Mouse (Mus musculus) embryonic facial prominence, embryonic 13.5 days (tissue): ENCODE data around the gene Brd3os. TPM values are rescaled to one million over a fixed set of nuclear protein-coding genes. Genes with fewer than 3 reads are reported as not detected.

Experiments
- ATAC-seq: fragments of 200-750 bp; cut with Nextera tagmentation; 2 replicates; pipeline ENCODE4 v1.8.0; 2017; ENCODE audit warnings: low read depth; ENCODE audit not compliant: insufficient number of reproducible peaks, insufficient read depth, low FRiP score, low TSS enrichment
- H3K27ac ChIP-seq: fragments of 300-500 bp; sonication (generic); 2 replicates; pipeline ENCODE4 v1.5.1; 2015; ENCODE audit warnings: moderate library complexity, mild to moderate bottlenecking, inconsistent platforms
- H3K27me3 ChIP-seq: fragments of 300-500 bp; sonication (generic); 2 replicates; pipeline ENCODE4 v1.6.1; 2015; ENCODE audit warnings: mild to moderate bottlenecking, inconsistent platforms
- H3K36me3 ChIP-seq: fragments of 300-500 bp; sonication (generic); 2 replicates; pipeline ENCODE4 v1.6.1; 2015; ENCODE audit warnings: mild to moderate bottlenecking, inconsistent platforms
- H3K4me1 ChIP-seq: fragments of 300-500 bp; sonication (generic); 2 replicates; pipeline ENCODE4 v1.6.1; 2015; ENCODE audit warnings: inconsistent platforms
- H3K4me2 ChIP-seq: fragments of 300-500 bp; sonication (generic); 2 replicates; pipeline ENCODE4 v1.6.1; 2015; ENCODE audit warnings: moderate library complexity, mild to moderate bottlenecking, inconsistent platforms
- H3K4me3 ChIP-seq: fragments of 300-500 bp; sonication (generic); 2 replicates; pipeline ENCODE4 v1.5.1; 2015; ENCODE audit warnings: mild to moderate bottlenecking, inconsistent platforms
- H3K9ac ChIP-seq: fragments of 300-500 bp; sonication (generic); 2 replicates; pipeline ENCODE4 v1.6.1; 2015; ENCODE audit warnings: mild to moderate bottlenecking, inconsistent platforms
- H3K9me3 ChIP-seq: fragments of 300-500 bp; sonication (generic); 2 replicates; pipeline ENCODE4 v1.6.1; 2016; ENCODE audit warnings: inconsistent platforms
- WGBS: fragments of 180-500 bp; shearing (Covaris S2); methylation state at CpG from one replicate; pipeline ENCODE4 v1.1.7; 2015; ENCODE audit warnings: mixed read lengths; 5-methylcytosine and 5-hydroxymethylcytosine counted together
- polyA plus RNA-seq: library from polyadenylated mRNA; unstranded; fragments of >200 nt; fragmentation: Nextera tagmentation; extraction: Ambion mirVana; gene quantifications from 2 replicates; pipeline ENCODE4 v1.2.1, GENCODE M21; 2015

Brd3os gene
- polyA plus RNA-seq, 1 experiment from 2014 or later: 15.7 TPM

GRCm38 (mm10) chr2:27470535-27470934, 28.4 kb downstream of the Brd3os start:
- Histone ChIP-seq H3K4me3 (no peak overlapping the region), H3K9me3 (no peaks in the 10 kb centered on the region), H3K9ac (peak overlapping the region; percentile 32; the same call in 1 of the 2 replicates), H3K4me1 (peaks cover 64% of the 10 kb centered on the region), H3K4me2 (no peak overlapping the region), H3K27ac (no peak overlapping the region), H3K27me3 (no peaks in the 10 kb centered on the region), H3K36me3 (peaks cover 52% of the 10 kb centered on the region)
- no peak for ATAC-seq
- 95% methylated on average over 2 of the region's 2 CpGs for WGBS

- Histone ChIP-seq H3K4me1 (peaks cover 60% of the 10 kb centered on the region), H3K27me3 (no peaks in the 10 kb centered on the region), H3K9me3 (no peaks in the 10 kb centered on the region), H3K27ac (no peak overlapping the region), H3K36me3 (peaks cover 46% of the 10 kb centered on the region), H3K4me2 (no peak overlapping the region; the same call in 1 of the 2 replicates), H3K4me3 (no peak overlapping the region), H3K9ac (peak overlapping the region; percentile 36; the same call in 1 of the 2 replicates)
- no peak for ATAC-seq
Observed at GRCm38 (mm10) chr2:27471170-27471584, 29.1 kb downstream of the Brd3os start.

- ATAC-seq: no peak
- no peak overlapping the region for H3K27ac ChIP-seq
- 50% methylated on average over 7 of the region's 7 CpGs for WGBS
- H3K36me3 ChIP-seq: peaks cover 26% of the 10 kb centered on the region
- peak overlapping the region; percentile 98; the same call in 1 of the 2 replicates for H3K9ac ChIP-seq
- H3K27me3 ChIP-seq: no peaks in the 10 kb centered on the region
- H3K4me3 ChIP-seq: peak overlapping the region; percentile 98
- H3K4me2 ChIP-seq: peak overlapping the region; percentile 74
- no peaks in the 10 kb centered on the region for H3K9me3 ChIP-seq
- H3K4me1 ChIP-seq: peaks cover 64% of the 10 kb centered on the region
Observed at GRCm38 (mm10) chr2:27473061-27473765, 31.1 kb downstream of the Brd3os start.

GRCm38 (mm10) chr2:27473911-27474310, 31.8 kb downstream of the Brd3os start:
- peaks cover 61% of the 10 kb centered on the region for H3K4me1 ChIP-seq
- ATAC-seq: no peak

GRCm38 (mm10) chr2:27474621-27475484, 32.7 kb downstream of the Brd3os start:
- Histone ChIP-seq H3K36me3 (peaks cover 18% of the 10 kb centered on the region), H3K4me1 (peaks cover 53% of the 10 kb centered on the region), H3K9me3 (no peaks in the 10 kb centered on the region), H3K27me3 (no peaks in the 10 kb centered on the region), H3K4me2 (peak overlapping the region; percentile 74), H3K9ac (peak overlapping the region; percentile 98), H3K4me3 (peak overlapping the region; percentile 98), H3K27ac (peak overlapping the region; percentile 97)
- under 1% methylated on average over 83 of the region's 84 CpGs for WGBS
- ATAC-seq: peak; percentile 15; the same call in 1 of the 2 replicates

More at GRCm38 (mm10) chr2:27473911-27474310, 31.8 kb downstream of the Brd3os start:
- no peaks in the 10 kb centered on the region for H3K9me3 ChIP-seq
- 19% methylated on average over 4 of the region's 4 CpGs for WGBS
- peak overlapping the region; percentile 98 for H3K9ac ChIP-seq
- H3K27me3 ChIP-seq: no peaks in the 10 kb centered on the region
- peak overlapping the region; percentile 74 for H3K4me2 ChIP-seq
- peak overlapping the region; percentile 98 for H3K4me3 ChIP-seq
- no peak overlapping the region for H3K27ac ChIP-seq
- H3K36me3 ChIP-seq: peaks cover 21% of the 10 kb centered on the region

- Histone ChIP-seq H3K9me3 (no peaks in the 10 kb centered on the region), H3K27ac (peak overlapping the region; percentile 97), H3K4me3 (peak overlapping the region; percentile 98), H3K4me1 (peaks cover 45% of the 10 kb centered on the region), H3K27me3 (no peaks in the 10 kb centered on the region), H3K36me3 (peaks cover 11% of the 10 kb centered on the region), H3K4me2 (peak overlapping the region; percentile 74), H3K9ac (peak overlapping the region; percentile 98)
- ATAC-seq: peak; percentile 97
- under 1% methylated on average over 75 of the region's 96 CpGs for WGBS
Observed at GRCm38 (mm10) chr2:27475495-27476302, 33.6 kb downstream of the Brd3os start.

- Histone ChIP-seq H3K9ac (peak overlapping the region; percentile 98), H3K4me3 (peak overlapping the region; percentile 98), H3K4me1 (peaks cover 36% of the 10 kb centered on the region), H3K27me3 (no peaks in the 10 kb centered on the region), H3K9me3 (no peaks in the 10 kb centered on the region), H3K36me3 (peaks cover 9% of the 10 kb centered on the region), H3K4me2 (peak overlapping the region; percentile 74), H3K27ac (peak overlapping the region; percentile 91)
- ATAC-seq: no peak
- WGBS: 33% methylated on average over 11 of the region's 11 CpGs
Observed at GRCm38 (mm10) chr2:27476303-27477192, 34.4 kb downstream of the Brd3os start.

- no peak for ATAC-seq
- Histone ChIP-seq H3K36me3 (no peaks in the 10 kb centered on the region), H3K4me3 (no peak overlapping the region), H3K4me2 (no peak overlapping the region), H3K27me3 (no peaks in the 10 kb centered on the region), H3K27ac (no peak overlapping the region), H3K9ac (no peak overlapping the region), H3K4me1 (peaks cover 8% of the 10 kb centered on the region; the same call in 1 of the 2 replicates), H3K9me3 (no peaks in the 10 kb centered on the region)
- WGBS: 61% methylated on average over 4 of the region's 4 CpGs
Observed at GRCm38 (mm10) chr2:27479821-27480220, 37.7 kb downstream of the Brd3os start.

- WGBS: 76% methylated on average over 4 of the region's 4 CpGs
- ATAC-seq: no peak
- H3K9ac ChIP-seq: no peak overlapping the region
Observed at GRCm38 (mm10) chr2:27480367-27480766, 38.2 kb downstream of the Brd3os start.

GRCm38 (mm10) chr2:27482265-27482861, 40.2 kb downstream of the Brd3os start:
- H3K4me2 ChIP-seq: no peak overlapping the region
- H3K27ac ChIP-seq: no peak overlapping the region
- H3K4me3 ChIP-seq: no peak overlapping the region
- H3K36me3 ChIP-seq: no peaks in the 10 kb centered on the region
- H3K9me3 ChIP-seq: no peaks in the 10 kb centered on the region
- WGBS: 63% methylated on average over 7 of the region's 7 CpGs
- H3K27me3 ChIP-seq: no peaks in the 10 kb centered on the region
- no peaks in the 10 kb centered on the region for H3K4me1 ChIP-seq
- no peak overlapping the region for H3K9ac ChIP-seq
- no peak for ATAC-seq

More at GRCm38 (mm10) chr2:27480367-27480766, 38.2 kb downstream of the Brd3os start:
- H3K4me2 ChIP-seq: no peak overlapping the region
- no peaks in the 10 kb centered on the region for H3K27me3 ChIP-seq
- H3K9me3 ChIP-seq: no peaks in the 10 kb centered on the region
- H3K36me3 ChIP-seq: no peaks in the 10 kb centered on the region
- peaks cover 8% of the 10 kb centered on the region; the same call in 1 of the 2 replicates for H3K4me1 ChIP-seq
- no peak overlapping the region for H3K27ac ChIP-seq
- no peak overlapping the region for H3K4me3 ChIP-seq
